Mouse (Mus musculus) G1E (cell line): Measurements from ENCODE around the gene Adora3.

Experiments used
- CTCF ChIP-seq: IDR thresholded peaks from 2 replicates; pipeline ENCODE4 v1.5.1; 2012; ENCODE audit warnings: low read depth, low read length, inconsistent platforms, mixed read lengths
- GATA1 ChIP-seq: IDR thresholded peaks from 2 replicates; pipeline ENCODE4 v1.6.1; 2012; ENCODE audit warnings: borderline replicate concordance, low read length, inconsistent platforms, mixed read lengths
- GATA2 ChIP-seq: IDR thresholded peaks from 2 replicates; pipeline ENCODE4 v1.6.1; 2012; ENCODE audit warnings: low read depth, low read length, inconsistent platforms, borderline replicate concordance
- POLR2AphosphoS5 ChIP-seq: IDR thresholded peaks from 2 replicates; pipeline ENCODE4 v1.6.1; 2012; ENCODE audit warnings: low read depth, low read length, inconsistent platforms; ENCODE audit not compliant: insufficient replicate concordance
- TAL1 ChIP-seq: conservative IDR thresholded peaks from 2 replicates; pipeline ENCODE4 v1.6.1; 2012; ENCODE audit warnings: low read depth, low read length, inconsistent platforms, mixed read lengths

GRCm38 (mm10) chr3:105825501-105826161, 45.0 kb upstream of the Adora3 start:
- TF ChIP-seq CTCF (no peak), GATA2 (no peak), POLR2AphosphoS5 (no peak), GATA1 (no peak), TAL1 (no peak)
